Mouse (Mus musculus): ENCODE data around the gene Stfa3. TPM values are rescaled to one million over a fixed set of nuclear protein-coding genes. Genes with fewer than 3 reads are reported as not detected.

Gene Stfa3
- polyA plus RNA-seq, 1 experiment: not detected

DNA sequence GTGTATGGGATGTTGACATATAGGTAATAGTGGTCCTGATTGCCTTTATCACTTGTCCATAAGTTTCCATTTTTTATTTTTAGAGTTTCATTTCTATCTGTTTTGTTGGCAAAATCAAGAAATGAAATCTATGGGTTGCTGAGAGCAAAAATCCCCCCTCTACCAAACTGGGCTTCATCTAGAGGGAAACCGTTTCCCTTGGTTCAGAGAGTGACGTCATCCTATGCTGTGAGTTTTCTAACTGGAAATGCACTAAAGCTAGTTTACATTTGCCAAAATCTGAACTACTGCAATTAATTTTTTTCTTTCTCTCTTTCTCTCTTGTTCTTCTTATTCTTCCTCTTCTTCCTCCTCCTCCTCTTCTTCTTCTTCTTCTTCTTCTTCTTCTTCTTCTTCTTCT is 19.7 kb upstream of the Stfa3 start:
- no peaks in the 10 kb centered on the region for H3K27me3 ChIP-seq (ENCODE audit: control insufficient read depth, insufficient read depth, insufficient read length)
- no peaks in the 10 kb centered on the region for H3K36me3 ChIP-seq (ENCODE audit: control insufficient read depth, insufficient read depth)

DNA sequence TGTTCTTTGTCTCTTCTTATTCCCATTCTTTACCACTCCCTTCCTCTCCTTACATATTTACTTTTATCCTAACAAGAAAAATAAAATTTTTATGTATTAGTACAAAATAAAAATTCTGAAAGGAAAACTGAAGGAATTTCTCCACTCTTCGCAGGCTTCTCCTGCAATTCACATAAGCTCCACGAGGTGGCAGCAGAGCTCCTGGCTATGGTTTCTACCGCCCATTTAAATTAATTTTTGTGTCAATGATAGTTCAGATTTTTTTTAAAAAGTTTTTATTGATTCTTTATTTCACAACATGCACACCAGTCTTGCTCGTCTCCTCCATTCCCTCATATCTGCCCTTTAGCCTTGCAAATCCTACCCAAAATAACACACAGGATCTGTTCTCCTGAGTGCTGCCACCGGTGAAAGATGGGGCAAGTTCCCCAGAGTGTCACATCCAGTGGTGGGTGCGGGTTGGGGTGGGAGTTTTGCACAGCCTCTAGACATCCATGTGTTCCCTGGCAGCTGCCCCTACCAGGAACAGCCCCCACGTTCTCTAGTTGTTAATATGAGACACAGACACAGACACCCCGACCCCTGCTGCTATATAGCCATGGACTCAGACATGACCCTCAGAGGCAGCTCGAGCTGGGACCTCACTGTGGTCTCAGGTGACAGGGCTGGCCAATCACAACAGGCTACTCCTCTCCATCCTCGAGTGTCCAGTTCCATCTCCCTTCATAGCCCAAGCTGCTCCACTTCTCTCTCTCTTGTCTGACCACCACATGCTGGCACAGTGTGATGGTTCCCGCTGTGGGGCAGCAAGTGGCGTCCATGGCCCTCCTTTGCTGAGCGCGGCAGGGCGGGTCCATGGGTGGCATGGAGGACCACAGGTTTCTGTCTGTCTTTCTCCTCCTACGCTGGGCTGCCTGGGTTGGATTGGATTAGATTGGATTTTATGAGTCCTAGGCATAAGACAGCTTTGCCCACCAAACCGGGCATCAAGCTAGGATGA is 18.3 kb upstream of the Stfa3 start:
- TF ChIP-seq SRF (IDR thresholded peaks at IDR 0.05; ENCODE audit: control insufficient read depth, insufficient read length, low read depth): no peak
- no peak for TF ChIP-seq TCF12 (IDR thresholded peaks at IDR 0.05; ENCODE audit: insufficient read depth, poor library complexity, severe bottlenecking)
- TF ChIP-seq POLR2A (IDR thresholded peaks at IDR 0.05; ENCODE audit: insufficient read length, low read depth): no peak
- no peak for TF ChIP-seq CEBPB (IDR thresholded peaks at IDR 0.05; ENCODE audit: insufficient read depth, poor library complexity, severe bottlenecking)
- TF ChIP-seq MYOG (IDR thresholded peaks at IDR 0.05; ENCODE audit: control insufficient read depth in 1 of 3, insufficient read depth in 1 of 3, insufficient read length in 2 of 3, low read depth in 2 of 3): no peak
- TF ChIP-seq USF1 (IDR thresholded peaks at IDR 0.05; ENCODE audit: low read depth): no peak
- TF ChIP-seq REST (IDR thresholded peaks at IDR 0.05; ENCODE audit: insufficient read depth, insufficient read length): no peak
- no peak for TF ChIP-seq E2F4 (IDR thresholded peaks at IDR 0.05; ENCODE audit: insufficient read depth)
- TF ChIP-seq MYOD1 (IDR thresholded peaks at IDR 0.05; ENCODE audit: control insufficient read depth in 1 of 3, insufficient read length in 2 of 3, low read depth in 2 of 3): no peak
- TF ChIP-seq TCF3 (IDR thresholded peaks at IDR 0.05; ENCODE audit: insufficient read length, low read depth): no peak
- TF ChIP-seq MAX (IDR thresholded peaks at IDR 0.05; ENCODE audit: low read depth): no peak
- no peak for TF ChIP-seq POLR2AphosphoS2 (IDR thresholded peaks at IDR 0.05; ENCODE audit: insufficient read length, low read depth)
- Histone ChIP-seq H3K4me2 (ENCODE audit: low read depth) (no peak overlapping the region), H3K4me3 (no peak overlapping the region), H3K79me2 (ENCODE audit: control insufficient read depth, insufficient read depth) (no peaks in the 10 kb centered on the region), H3ac (ENCODE audit: control insufficient read depth, insufficient read length) (no peak overlapping the region), H3K36me3 (ENCODE audit: control insufficient read depth, insufficient read depth) (no peaks in the 10 kb centered on the region), H3K27me3 (ENCODE audit: control insufficient read depth, insufficient read depth, insufficient read length) (no peaks in the 10 kb centered on the region)

More for the DNA sequence above, 19.7 kb upstream of the Stfa3 start:
- TF ChIP-seq USF1 (IDR thresholded peaks at IDR 0.05; ENCODE audit: low read depth) (no peak), TCF12 (IDR thresholded peaks at IDR 0.05; ENCODE audit: insufficient read depth, poor library complexity, severe bottlenecking) (no peak), MYOD1 (IDR thresholded peaks at IDR 0.05; ENCODE audit: control insufficient read depth in 1 of 3, insufficient read length in 2 of 3, low read depth in 2 of 3) (no peak), MYOG (IDR thresholded peaks at IDR 0.05; ENCODE audit: control insufficient read depth in 1 of 3, insufficient read depth in 1 of 3, insufficient read length in 2 of 3, low read depth in 2 of 3) (no peak), CEBPB (IDR thresholded peaks at IDR 0.05; ENCODE audit: insufficient read depth, poor library complexity, severe bottlenecking) (no peak), TCF3 (IDR thresholded peaks at IDR 0.05; ENCODE audit: insufficient read length, low read depth) (no peak), POLR2AphosphoS2 (IDR thresholded peaks at IDR 0.05; ENCODE audit: insufficient read length, low read depth) (no peak), REST (IDR thresholded peaks at IDR 0.05; ENCODE audit: insufficient read depth, insufficient read length) (no peak), SRF (IDR thresholded peaks at IDR 0.05; ENCODE audit: control insufficient read depth, insufficient read length, low read depth) (no peak), POLR2A (IDR thresholded peaks at IDR 0.05; ENCODE audit: insufficient read length, low read depth) (no peak), E2F4 (IDR thresholded peaks at IDR 0.05; ENCODE audit: insufficient read depth) (no peak), MAX (IDR thresholded peaks at IDR 0.05; ENCODE audit: low read depth) (no peak)
- H3K4me3 ChIP-seq: no peak overlapping the region
- no peak overlapping the region for H3K4me2 ChIP-seq (ENCODE audit: low read depth)
- H3ac ChIP-seq (ENCODE audit: control insufficient read depth, insufficient read length): no peak overlapping the region
- no peaks in the 10 kb centered on the region for H3K79me2 ChIP-seq (ENCODE audit: control insufficient read depth, insufficient read depth)

DNA sequence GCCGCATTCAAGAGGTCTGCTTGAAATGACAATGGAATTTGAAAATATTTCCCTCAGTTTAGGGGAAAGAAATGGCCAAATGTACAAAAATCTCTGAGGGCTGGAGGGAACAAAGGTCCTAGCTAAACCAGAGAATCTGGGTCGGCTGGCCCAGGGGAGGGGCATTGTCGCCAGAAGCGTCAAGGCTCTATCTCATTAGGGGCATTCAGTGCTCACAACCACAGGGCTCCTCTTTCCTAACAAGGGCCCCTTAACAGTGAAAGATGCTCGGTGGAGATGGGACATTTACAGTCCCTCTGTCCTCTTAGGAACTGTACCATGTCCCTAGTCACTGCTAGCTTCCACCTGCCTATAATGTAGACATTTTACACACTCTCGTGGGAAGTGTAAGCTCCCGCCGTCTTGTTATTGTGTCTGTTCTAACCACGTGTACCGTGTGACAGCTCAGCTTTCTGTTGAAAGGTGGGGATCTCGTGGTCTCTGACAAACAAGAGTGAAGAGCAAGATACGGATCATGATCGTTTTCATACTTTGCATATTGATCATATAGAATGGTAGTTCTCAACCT is 16.0 kb upstream of the Stfa3 start:
- Histone ChIP-seq H3K4me2 (ENCODE audit: low read depth) (no peak overlapping the region), H3K36me3 (ENCODE audit: control insufficient read depth, insufficient read depth) (no peaks in the 10 kb centered on the region), H3K79me2 (ENCODE audit: control insufficient read depth, insufficient read depth) (no peaks in the 10 kb centered on the region), H3K27me3 (ENCODE audit: control insufficient read depth, insufficient read depth, insufficient read length) (no peaks in the 10 kb centered on the region), H3ac (ENCODE audit: control insufficient read depth, insufficient read length) (no peak overlapping the region), H3K4me3 (no peak overlapping the region)
- TF ChIP-seq MYOG (IDR thresholded peaks at IDR 0.05; ENCODE audit: control insufficient read depth in 1 of 3, insufficient read depth in 1 of 3, insufficient read length in 2 of 3, low read depth in 2 of 3) (no peak), SRF (IDR thresholded peaks at IDR 0.05; ENCODE audit: control insufficient read depth, insufficient read length, low read depth) (no peak), MAX (IDR thresholded peaks at IDR 0.05; ENCODE audit: low read depth) (no peak), POLR2A (IDR thresholded peaks at IDR 0.05; ENCODE audit: insufficient read length, low read depth) (no peak), E2F4 (IDR thresholded peaks at IDR 0.05; ENCODE audit: insufficient read depth) (no peak), REST (IDR thresholded peaks at IDR 0.05; ENCODE audit: insufficient read depth, insufficient read length) (no peak), MYOD1 (IDR thresholded peaks at IDR 0.05; ENCODE audit: control insufficient read depth in 1 of 3, insufficient read length in 2 of 3, low read depth in 2 of 3) (no peak), POLR2AphosphoS2 (IDR thresholded peaks at IDR 0.05; ENCODE audit: insufficient read length, low read depth) (no peak), TCF12 (IDR thresholded peaks at IDR 0.05; ENCODE audit: insufficient read depth, poor library complexity, severe bottlenecking) (no peak), CEBPB (IDR thresholded peaks at IDR 0.05; ENCODE audit: insufficient read depth, poor library complexity, severe bottlenecking) (no peak)

DNA sequence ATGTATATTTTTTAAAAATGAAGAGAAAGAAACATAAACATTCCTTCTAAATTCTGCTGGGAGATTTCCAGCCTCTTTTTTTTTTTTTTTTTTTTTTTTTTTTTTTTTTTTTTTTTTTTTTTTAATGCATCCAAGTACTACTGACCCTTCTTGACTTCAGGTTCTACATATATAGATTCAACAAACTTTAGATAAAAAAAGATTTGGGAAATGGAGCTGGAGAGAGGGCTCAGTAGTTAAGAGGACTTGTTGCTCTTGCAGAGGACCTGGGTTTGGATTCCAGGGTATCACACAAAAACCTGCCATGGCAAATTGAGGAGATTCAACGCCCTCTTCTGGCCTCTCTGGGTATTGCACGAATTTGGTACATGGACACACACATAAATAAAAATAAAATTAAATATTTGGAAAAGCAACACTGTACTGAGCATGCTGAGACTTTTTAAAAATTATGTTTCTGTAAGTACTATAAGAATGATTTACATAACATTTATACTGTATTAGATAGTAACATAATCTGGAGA is 14.8 kb upstream of the Stfa3 start:
- no peaks in the 10 kb centered on the region for H3K79me2 ChIP-seq (ENCODE audit: control insufficient read depth, insufficient read depth)
- no peak overlapping the region for H3K4me3 ChIP-seq
- H3K36me3 ChIP-seq (ENCODE audit: control insufficient read depth, insufficient read depth): no peaks in the 10 kb centered on the region
- no peaks in the 10 kb centered on the region for H3K27me3 ChIP-seq (ENCODE audit: control insufficient read depth, insufficient read depth, insufficient read length)
- no peak overlapping the region for H3ac ChIP-seq (ENCODE audit: control insufficient read depth, insufficient read length)
- TF ChIP-seq MYOG (IDR thresholded peaks at IDR 0.05; ENCODE audit: control insufficient read depth in 1 of 3, insufficient read depth in 1 of 3, insufficient read length in 2 of 3, low read depth in 2 of 3): no peak
- TF ChIP-seq TCF3 (IDR thresholded peaks at IDR 0.05; ENCODE audit: insufficient read length, low read depth): no peak
- TF ChIP-seq SRF (IDR thresholded peaks at IDR 0.05; ENCODE audit: control insufficient read depth, insufficient read length, low read depth): no peak
- no peak for TF ChIP-seq USF1 (IDR thresholded peaks at IDR 0.05; ENCODE audit: low read depth)
- TF ChIP-seq POLR2AphosphoS2 (IDR thresholded peaks at IDR 0.05; ENCODE audit: insufficient read length, low read depth): no peak
- TF ChIP-seq MYOD1 (IDR thresholded peaks at IDR 0.05; ENCODE audit: control insufficient read depth in 1 of 3, insufficient read length in 2 of 3, low read depth in 2 of 3): no peak
- no peak for TF ChIP-seq TCF12 (IDR thresholded peaks at IDR 0.05; ENCODE audit: insufficient read depth, poor library complexity, severe bottlenecking)
- TF ChIP-seq MAX (IDR thresholded peaks at IDR 0.05; ENCODE audit: low read depth): no peak
- no peak for TF ChIP-seq CEBPB (IDR thresholded peaks at IDR 0.05; ENCODE audit: insufficient read depth, poor library complexity, severe bottlenecking)
- TF ChIP-seq POLR2A (IDR thresholded peaks at IDR 0.05; ENCODE audit: insufficient read length, low read depth): no peak
- TF ChIP-seq E2F4 (IDR thresholded peaks at IDR 0.05; ENCODE audit: insufficient read depth): no peak
- no peak for TF ChIP-seq REST (IDR thresholded peaks at IDR 0.05; ENCODE audit: insufficient read depth, insufficient read length)
- H3K4me2 ChIP-seq (ENCODE audit: low read depth): no peak overlapping the region
